ENCODE assay signal across 25 mouse cellular contexts in the genomic region with DNA sequence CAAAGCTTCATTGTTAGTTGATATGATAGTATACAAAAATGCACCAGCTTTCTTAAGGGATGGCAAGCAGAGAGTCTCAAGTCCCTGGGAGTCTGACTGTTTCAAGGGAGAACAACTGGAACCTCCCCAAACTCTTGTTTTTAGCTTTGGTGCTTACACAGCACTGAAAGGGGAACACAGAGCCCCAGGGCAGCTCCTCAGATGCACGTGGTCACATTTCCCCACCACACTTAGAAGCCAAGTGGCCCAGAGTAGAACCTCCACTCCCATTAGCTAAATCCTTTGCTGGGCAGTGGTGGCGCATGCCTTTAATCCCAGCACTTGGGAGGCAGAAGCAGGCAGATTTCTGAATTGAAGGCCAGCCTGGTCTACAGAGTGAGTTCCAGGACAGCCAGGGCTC. TPM values are rescaled to one million over a fixed set of nuclear protein-coding genes. Genes with fewer than 3 reads are reported as not detected.
DNase-seq lines count a peak whose midpoint lies in the region; ATAC-seq and TF ChIP-seq lines count a peak whose summit lies in the region.
"Had no signal": no experiment of that assay in that cellular context is flagged by ENCODE, and none has a peak within 500 bp of the region (broad histone marks: within the 10 kb centered on the region; RNA-seq: fewer than 3 reads in every experiment).

No protein-coding gene starts in this region.

- H3K9me3 ChIP-seq in forebrain, embryonic 16.5 days (ENCODE audit: control insufficient read depth, low read length) = no peaks in the 10 kb centered on the region
- H3K9me3 ChIP-seq in forebrain, embryonic 12.5 days = no peaks in the 10 kb centered on the region
- H3K9me3 ChIP-seq: embryonic facial prominence, embryonic 12.5 days; forebrain, embryonic 13.5 days; heart, embryonic 12.5 days; hindbrain, embryonic 12.5 days had no signal

- peaks cover 4% of the 10 kb centered on the region; the same call in 1 of the 2 replicates for H3K36me3 ChIP-seq in forebrain, embryonic 16.5 days (ENCODE audit: control insufficient read depth, insufficient read depth)
- H3K36me3 ChIP-seq in forebrain, embryonic 12.5 days (replicated peaks) = peaks cover 17% of the 10 kb centered on the region
- H3K36me3 ChIP-seq in liver, adult 2 months (ENCODE audit: control insufficient read depth, insufficient read depth, low read length) = no peaks in the 10 kb centered on the region; the same call in 1 of the 2 replicates

- no peak overlapping the region for H3K4me2 ChIP-seq in forebrain, embryonic 16.5 days (ENCODE audit: low read length)
- no peak overlapping the region for H3K4me2 ChIP-seq in forebrain, embryonic 12.5 days

- H3K4me3 ChIP-seq in forebrain, embryonic 16.5 days (replicated peaks; ENCODE audit: low read length) = no peak overlapping the region
- no peak overlapping the region for H3K4me3 ChIP-seq in forebrain, embryonic 12.5 days (replicated peaks)
- H3K4me3 ChIP-seq in liver, adult 2 months (ENCODE audit: insufficient read depth, low read depth, low read length) = no peak overlapping the region

- peak; percentile 17 to 33 for DNase-seq in heart, adult 9 months (ENCODE audit: low spot score in 2 of 2)
- DNase-seq in heart, postnatal 14 days = no peak
- peak; percentile 33 for DNase-seq in liver, adult 2 months (ENCODE audit: extremely low read depth, low read depth, low spot score)
- DNase-seq in liver = no peak
- DNase-seq in skeletal muscle tissue, adult 2 months (ENCODE audit: low read depth, low spot score) = peak; percentile 13
- DNase-seq in right cerebral cortex, postnatal 10 days (ENCODE audit: low spot score in 2 of 2) = no peak
- DNase-seq: adrenal gland, postnatal 14 days; cerebellum, adult 2 months; cerebellum, postnatal 14 days; gastrocnemius, postnatal 14 days; heart, postnatal 4 days had no signal

- intact Hi-C loops in heart, postnatal 14 days (cut with DNase I) = no loop called here

- no peak for ATAC-seq in forebrain, embryonic 16.5 days
- no peak for ATAC-seq in forebrain, embryonic 12.5 days (ENCODE audit: low FRiP score)
- ATAC-seq: hindbrain, embryonic 16.5 days; inflammation-experienced regulatory T-cells, adult 6 months; intestine, postnatal 0 days had no signal

- TF ChIP-seq CTCF in liver, adult 2 months (IDR thresholded peaks at IDR 0.05; ENCODE audit: low read depth, low read length) = no peak

- H3K9ac ChIP-seq in forebrain, embryonic 16.5 days (replicated peaks; ENCODE audit: low read depth, low read length) = no peak overlapping the region
- H3K9ac ChIP-seq in forebrain, embryonic 12.5 days = no peak overlapping the region
- no peak overlapping the region for H3K9ac ChIP-seq in liver, adult 2 months (ENCODE audit: low read depth, low read length)
- H3K9ac ChIP-seq: embryonic facial prominence, embryonic 12.5 days; hindbrain, embryonic 12.5 days had no signal

- peak overlapping the region; percentile 20; the same call in 1 of the 2 replicates for H3K27ac ChIP-seq in forebrain, embryonic 16.5 days (ENCODE audit: low read length)
- H3K27ac ChIP-seq in forebrain, embryonic 12.5 days = no peak overlapping the region
- no peak overlapping the region for H3K27ac ChIP-seq in liver, adult 2 months (replicated peaks; ENCODE audit: insufficient read depth, low read depth, low read length)
- H3K27ac ChIP-seq: embryonic facial prominence, embryonic 12.5 days; forebrain, embryonic 13.5 days; hindbrain, embryonic 12.5 days had no signal

- no peaks in the 10 kb centered on the region for H3K27me3 ChIP-seq in forebrain, embryonic 16.5 days (replicated peaks; ENCODE audit: control insufficient read depth, insufficient read depth, low read length)
- no peaks in the 10 kb centered on the region; the same call in 1 of the 2 replicates for H3K27me3 ChIP-seq in forebrain, embryonic 12.5 days
- no peaks in the 10 kb centered on the region for H3K27me3 ChIP-seq in liver, adult 2 months (ENCODE audit: control insufficient read depth, insufficient read depth, low read length)
- H3K27me3 ChIP-seq: embryonic facial prominence, embryonic 12.5 days had no signal

- TF ChIP-seq POLR2A in liver, adult 2 months (IDR thresholded peaks at IDR 0.05; ENCODE audit: extremely low read depth, insufficient read depth, low read length) = no peak

- 75% methylated on average over 2 of the region's 2 CpGs for WGBS in forebrain, embryonic 16.5 days
- 62% methylated on average over 2 of the region's 2 CpGs for WGBS in forebrain, embryonic 12.5 days
- WGBS in liver, adult 2 months = 75% methylated on average over 2 of the region's 2 CpGs

- peaks cover 16% of the 10 kb centered on the region; the same call in 1 of the 2 replicates for H3K79me2 ChIP-seq in liver, adult 2 months (ENCODE audit: control insufficient read depth, insufficient read depth, low read length)

- H3K4me1 ChIP-seq in forebrain, embryonic 16.5 days (replicated peaks; ENCODE audit: control insufficient read depth, insufficient read depth, low read length) = peaks cover 20% of the 10 kb centered on the region
- H3K4me1 ChIP-seq in forebrain, embryonic 12.5 days = peaks cover 12% of the 10 kb centered on the region
- no peaks in the 10 kb centered on the region; the same call in 1 of the 2 replicates for H3K4me1 ChIP-seq in liver, adult 2 months (ENCODE audit: control insufficient read depth, insufficient read depth, low read length)

RNA-seq across cellular contexts. Expression of a gene that starts 0.9 kb away (rescaled TPM):
- 231 and 237 TPM in 2 replicates for polyA plus RNA-seq in forebrain, embryonic 16.5 days (2015; fragmentation: Nextera tagmentation; extraction: Ambion mirVana)
- 230 and 237 TPM in 2 replicates for polyA plus RNA-seq in forebrain, embryonic 12.5 days (2016; fragmentation: Nextera tagmentation; extraction: Ambion mirVana)
- 10 to 100 TPM; 74.7 to 79.9 TPM for total RNA-seq in heart, postnatal 14 days (2021)
- total RNA-seq in liver, adult 2 months (2014; rRNA removed) = 98.7 and 108 TPM in 2 replicates
- polyA plus RNA-seq in liver, adult 2 months (2012; rRNA removed) = 86.2 and 88.2 TPM in 2 replicates

RNA-seq across cellular contexts. Expression of a gene that starts 21.7 kb away (rescaled TPM):
- 0.49 TPM in 1 of 2 replicates, not detected in the other for polyA plus RNA-seq in forebrain, embryonic 16.5 days (2015; fragmentation: Nextera tagmentation; extraction: Ambion mirVana)
- 0.92 and 1.2 TPM in 2 replicates for polyA plus RNA-seq in forebrain, embryonic 12.5 days (2016; fragmentation: Nextera tagmentation; extraction: Ambion mirVana)
- total RNA-seq in heart, postnatal 14 days (2021) = under 1 TPM in 1 of 2 experiments, not detected in 1; 0.53 TPM
- total RNA-seq in liver, adult 2 months (2014; rRNA removed) = not detected in 2 replicates
- not detected in 2 replicates for polyA plus RNA-seq in liver, adult 2 months (2012; rRNA removed)
- total RNA-seq: adrenal gland, adult 18-20 months; adrenal gland, postnatal 14 days; common myeloid progenitor, adult 5-6 weeks; gastrocnemius, adult 18-20 months; heart, postnatal 4 days had no signal
- polyA plus RNA-seq: activated CD4-positive, CD25-positive, alpha-beta regulatory T cell, adult 4 months; embryonic facial prominence, embryonic 12.5 days; gonadal fat pad, adult 2 months; heart, embryonic 12.5 days had no signal

RNA-seq across cellular contexts. Expression of a gene that starts 44.6 kb away (rescaled TPM):
- polyA plus RNA-seq in forebrain, embryonic 16.5 days (2015; fragmentation: Nextera tagmentation; extraction: Ambion mirVana) = 1.1 and 1.6 TPM in 2 replicates
- polyA plus RNA-seq in forebrain, embryonic 12.5 days (2016; fragmentation: Nextera tagmentation; extraction: Ambion mirVana) = 0.94 and 0.96 TPM in 2 replicates
- total RNA-seq in heart, postnatal 14 days (2021) = 10 to 100 TPM; 60.0 to 63.2 TPM
- total RNA-seq in liver, adult 2 months (2014; rRNA removed) = 15.0 and 19.9 TPM in 2 replicates
- 15.6 and 16.7 TPM in 2 replicates for polyA plus RNA-seq in liver, adult 2 months (2012; rRNA removed)

Comparison
In these comparisons a context has a peak if more than half of its experiments do, and no peak if none do; other contexts are left out.
1. DNase-seq: peak in heart, adult 9 months (2 of 2), liver, adult 2 months (single experiment) and skeletal muscle tissue, adult 2 months (single experiment); none in heart, postnatal 14 days (0 of 2), liver (single experiment) and right cerebral cortex, postnatal 10 days (0 of 2).